In the genomic region with DNA sequence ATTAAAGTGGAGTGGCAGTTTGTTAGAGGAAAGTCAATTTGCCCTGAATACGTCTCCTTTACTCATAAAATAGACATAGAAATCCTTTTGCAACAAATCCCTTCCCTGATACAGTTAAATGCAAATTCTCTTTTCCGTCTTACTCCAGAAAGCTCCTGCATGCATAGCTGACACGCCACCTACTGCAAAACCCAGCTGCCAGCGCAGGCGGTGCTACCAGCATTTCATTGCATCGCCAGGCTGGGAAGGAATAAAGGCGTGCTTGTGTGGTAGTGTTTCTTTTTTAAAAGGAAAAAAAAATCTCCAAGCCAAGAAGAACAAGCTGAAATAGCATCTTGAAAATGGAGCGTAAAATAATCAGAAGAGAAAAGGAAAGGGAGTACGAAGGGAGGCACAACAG, we compare ENCODE assay signal across 11 mouse cellular contexts. TPM values are rescaled to one million over a fixed set of nuclear protein-coding genes. Genes with fewer than 3 reads are reported as not detected.
DNase-seq lines count a peak whose midpoint lies in the region; ATAC-seq and TF ChIP-seq lines count a peak whose summit lies in the region.
"Had no signal": no experiment of that assay in that cellular context is flagged by ENCODE, and none has a peak within 500 bp of the region (broad histone marks: within the 10 kb centered on the region; RNA-seq: fewer than 3 reads in every experiment).

No protein-coding gene starts in this region.

- peak overlapping the region; percentile 19 for H3K4me3 ChIP-seq in hindbrain, embryonic 13.5 days
- H3K4me3 ChIP-seq in hindbrain, embryonic 10.5 days, result no peak overlapping the region
- peak overlapping the region; percentile 40 for H3K4me3 ChIP-seq in forebrain, embryonic 16.5 days (replicated peaks; ENCODE audit: low read length)
- H3K4me3 ChIP-seq in olfactory bulb, adult 2 months (ENCODE audit: insufficient read depth, low read depth, low read length), result peak overlapping the region; percentile 52
- H3K4me3 ChIP-seq: erythroblast, embryonic 14.5 days had no signal

- H3K9me3 ChIP-seq in hindbrain, embryonic 13.5 days, result no peaks in the 10 kb centered on the region
- H3K9me3 ChIP-seq in hindbrain, embryonic 10.5 days, result no peaks in the 10 kb centered on the region
- H3K9me3 ChIP-seq in forebrain, embryonic 16.5 days (ENCODE audit: control insufficient read depth, low read length), result no peaks in the 10 kb centered on the region

- H3K9ac ChIP-seq in hindbrain, embryonic 13.5 days, result no peak overlapping the region
- H3K9ac ChIP-seq in forebrain, embryonic 16.5 days (replicated peaks; ENCODE audit: low read depth, low read length), result peak overlapping the region; percentile 28
- H3K9ac ChIP-seq: lung, embryonic 14.5 days had no signal

- TF ChIP-seq POLR2A in olfactory bulb, adult 2 months (IDR thresholded peaks at IDR 0.05; ENCODE audit: insufficient read depth, low read depth, low read length), result no peak

- WGBS in hindbrain, embryonic 13.5 days, result 65% methylated on average over 9 of the region's 9 CpGs
- WGBS in hindbrain, embryonic 10.5 days, result 89% methylated on average over 9 of the region's 9 CpGs
- WGBS in forebrain, embryonic 16.5 days, result 22% methylated on average over 9 of the region's 9 CpGs
- WGBS in olfactory bulb, adult 2 months, result 14% methylated on average over 9 of the region's 9 CpGs

- peak overlapping the region; percentile 40 for H3K4me2 ChIP-seq in hindbrain, embryonic 13.5 days
- peak overlapping the region; percentile 61 for H3K4me2 ChIP-seq in forebrain, embryonic 16.5 days (ENCODE audit: low read length)
- H3K4me2 ChIP-seq: lung, embryonic 14.5 days had no signal

- H3K4me1 ChIP-seq in hindbrain, embryonic 13.5 days (replicated peaks), result peaks cover 16% of the 10 kb centered on the region
- H3K4me1 ChIP-seq in hindbrain, embryonic 10.5 days (replicated peaks), result no peaks in the 10 kb centered on the region
- peaks cover 16% of the 10 kb centered on the region for H3K4me1 ChIP-seq in forebrain, embryonic 16.5 days (replicated peaks; ENCODE audit: control insufficient read depth, insufficient read depth, low read length)
- H3K4me1 ChIP-seq in olfactory bulb, adult 2 months (ENCODE audit: control insufficient read depth, insufficient read depth, low read length), result 0 out of 2 replicates have a peak, but pooled peaks cover 2% of the 10 kb centered on the region

- no peaks in the 10 kb centered on the region for H3K36me3 ChIP-seq in hindbrain, embryonic 13.5 days
- H3K36me3 ChIP-seq in hindbrain, embryonic 10.5 days, result no peaks in the 10 kb centered on the region
- H3K36me3 ChIP-seq in forebrain, embryonic 16.5 days (ENCODE audit: control insufficient read depth, insufficient read depth), result no peaks in the 10 kb centered on the region

- no peak for DNase-seq in hindbrain, embryonic 10.5 days (ENCODE audit: low spot score)
- peak; percentile 78 for DNase-seq in left cerebral cortex, adult 11 months (ENCODE audit: low spot score)
- DNase-seq in heart, adult 11 months, result no peak
- no peak for DNase-seq in urinary bladder, adult 2 months (ENCODE audit: low spot score)
- no peak for DNase-seq in thymus, postnatal 25 days
- DNase-seq: adrenal gland, postnatal 25 days; lung, embryonic 14.5 days had no signal

- TF ChIP-seq CTCF in olfactory bulb, adult 2 months (IDR thresholded peaks at IDR 0.05; ENCODE audit: insufficient read depth, low read depth, low read length), result no peak

- no peaks in the 10 kb centered on the region for H3K27me3 ChIP-seq in hindbrain, embryonic 13.5 days
- no peaks in the 10 kb centered on the region for H3K27me3 ChIP-seq in hindbrain, embryonic 10.5 days (ENCODE audit: insufficient read depth, poor library complexity, severe bottlenecking)
- H3K27me3 ChIP-seq in forebrain, embryonic 16.5 days (replicated peaks; ENCODE audit: control insufficient read depth, insufficient read depth, low read length), result no peaks in the 10 kb centered on the region

- peak overlapping the region; percentile 55; the same call in 1 of the 2 replicates for H3K27ac ChIP-seq in hindbrain, embryonic 13.5 days
- no peak overlapping the region for H3K27ac ChIP-seq in hindbrain, embryonic 10.5 days
- peak overlapping the region; percentile 66 for H3K27ac ChIP-seq in forebrain, embryonic 16.5 days (ENCODE audit: low read length)
- H3K27ac ChIP-seq in olfactory bulb, adult 2 months (ENCODE audit: insufficient read depth, low read depth, low read length), result peak overlapping the region; percentile 87

- no peak for ATAC-seq in hindbrain, embryonic 13.5 days (ENCODE audit: low FRiP score)
- ATAC-seq in forebrain, embryonic 16.5 days, result peak; percentile 91

RNA-seq across cellular contexts. Expression of a gene that starts 7.4 kb away (rescaled TPM):
- 4.0 and 4.1 TPM in 2 replicates for polyA plus RNA-seq in hindbrain, embryonic 13.5 days (2015; fragmentation: Nextera tagmentation; extraction: Ambion mirVana)
- 0.31 and 0.61 TPM in 2 replicates for polyA plus RNA-seq in hindbrain, embryonic 10.5 days (2016; fragmentation: Nextera tagmentation; extraction: Ambion mirVana)
- polyA plus RNA-seq in forebrain, embryonic 16.5 days (2015; fragmentation: Nextera tagmentation; extraction: Ambion mirVana), result 9.6 and 11.9 TPM in 2 replicates
- polyA plus RNA-seq in olfactory bulb, adult 2 months (2012; ENCODE audit: insufficient read depth, insufficient read length, low replicate concordance, missing spikeins), result not detected in 2 replicates
- polyA plus RNA-seq in urinary bladder, adult 2 months (2012; rRNA removed), result not detected in 2 replicates
- polyA plus RNA-seq: erythroblast, embryonic 14.5 days had no signal

RNA-seq across cellular contexts. Expression of a gene that starts 48.4 kb away (rescaled TPM):
- 38.9 and 43.3 TPM in 2 replicates for polyA plus RNA-seq in hindbrain, embryonic 13.5 days (2015; fragmentation: Nextera tagmentation; extraction: Ambion mirVana)
- 47.8 and 56.1 TPM in 2 replicates for polyA plus RNA-seq in hindbrain, embryonic 10.5 days (2016; fragmentation: Nextera tagmentation; extraction: Ambion mirVana)
- polyA plus RNA-seq in forebrain, embryonic 16.5 days (2015; fragmentation: Nextera tagmentation; extraction: Ambion mirVana), result 49.6 and 52.5 TPM in 2 replicates
- not detected in 2 replicates for polyA plus RNA-seq in olfactory bulb, adult 2 months (2012; ENCODE audit: insufficient read depth, insufficient read length, low replicate concordance, missing spikeins)
- polyA plus RNA-seq in urinary bladder, adult 2 months (2012; rRNA removed), result 16.4 and 16.7 TPM in 2 replicates
